Mouse (Mus musculus): ENCODE results near the gene Car7. TPM values are rescaled to one million over a fixed set of nuclear protein-coding genes. Genes with fewer than 3 reads are reported as not detected.

Car7 gene
- polyA plus RNA-seq (2012; rRNA removed) = 0.61 and 0.83 TPM in 2 replicates

DNA sequence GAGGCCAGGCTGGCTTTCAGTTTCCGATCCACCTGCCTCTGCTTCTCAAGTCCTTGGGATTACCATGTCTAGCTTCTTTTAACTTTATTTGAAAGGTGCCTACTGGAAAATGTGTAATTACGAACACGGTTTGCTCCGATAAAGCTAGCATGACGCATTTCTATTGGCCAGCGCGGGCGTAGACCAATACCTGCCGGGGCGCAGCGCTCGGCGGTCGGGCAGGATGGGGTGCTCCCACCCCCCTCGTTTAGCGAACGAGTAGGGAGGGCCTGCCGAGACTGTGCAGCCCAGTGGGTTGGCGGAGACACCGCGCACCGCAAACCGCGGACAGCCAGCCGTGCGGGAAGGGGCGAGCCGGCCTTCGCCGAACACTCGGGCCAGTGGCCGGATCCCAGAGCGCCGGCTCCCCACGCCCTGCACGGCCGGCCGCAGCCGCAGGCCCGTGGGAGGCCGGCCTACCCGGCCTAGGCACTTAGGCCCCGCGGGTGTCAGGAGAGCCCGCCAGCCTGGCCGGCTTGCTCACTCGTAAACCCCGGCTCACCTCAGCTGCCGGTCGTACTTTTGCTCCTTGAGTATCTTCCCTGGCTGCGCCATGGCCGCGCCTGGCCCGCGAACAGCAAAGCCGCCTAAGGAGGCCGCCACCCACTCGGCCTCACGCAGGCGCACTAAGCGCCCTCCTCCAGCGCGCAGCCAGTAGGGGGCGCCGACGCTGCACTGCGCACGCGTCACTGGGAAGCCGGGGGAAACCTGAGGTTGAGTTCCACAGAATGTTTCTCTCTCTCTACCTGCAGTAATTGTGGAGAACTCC, at the start of gene Car7, which contains the start of gene Nae1:
TSS of gene Car7 (plus strand) at position 719 of the 808 bp plus-strand sequence.
TSS of gene Nae1 (minus strand) at position 667 of the 808 bp plus-strand sequence.

DNA sequence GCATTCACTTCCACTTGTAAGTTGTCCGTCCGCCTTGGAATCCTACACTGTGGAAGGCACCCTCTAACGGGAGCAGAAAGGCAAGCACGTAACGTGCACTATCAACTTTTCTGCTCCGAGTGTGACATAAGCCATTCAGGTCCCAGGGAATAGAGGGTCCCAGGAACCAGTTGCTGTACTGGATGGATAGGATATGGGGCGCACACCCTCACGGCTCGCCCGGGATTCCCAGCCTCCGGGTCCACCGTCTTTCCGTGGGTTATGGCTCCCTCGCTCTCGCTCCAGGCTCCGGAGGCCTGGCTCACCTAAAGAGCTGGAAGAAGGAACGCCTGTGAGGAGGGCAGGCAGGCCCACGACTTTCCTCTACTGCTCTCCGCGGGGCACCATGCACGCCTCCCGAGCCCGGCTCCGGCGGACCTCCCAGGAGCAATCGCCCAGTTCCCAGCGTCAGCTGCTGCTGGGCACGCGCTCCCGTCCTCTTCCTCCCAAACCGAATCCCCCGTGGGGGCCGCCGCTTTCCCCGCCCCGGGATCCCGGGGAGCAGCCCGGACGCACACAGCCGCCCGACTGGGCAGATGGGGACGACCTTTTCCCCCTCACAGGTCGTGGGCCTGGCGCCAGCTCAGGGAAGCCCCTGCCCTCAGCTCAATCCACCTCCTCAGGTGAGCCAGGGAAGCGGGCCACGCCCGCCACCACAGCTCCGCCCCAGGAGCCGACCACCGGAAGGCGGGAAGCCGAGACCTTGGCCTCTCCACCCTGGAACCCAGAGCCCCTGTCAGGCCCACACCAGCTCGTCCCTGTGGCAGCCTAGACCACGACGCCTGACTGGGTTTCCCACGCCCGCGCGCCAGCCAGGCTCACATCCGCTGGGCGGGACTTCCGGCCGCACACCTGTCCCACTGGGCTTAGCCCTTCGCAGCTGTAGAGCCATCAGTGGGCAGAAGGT, 25.2 kb upstream of the Car7 start, which contains the start of gene Terb1:
TSS of gene Terb1 (minus strand) at position 850 of the 946 bp plus-strand sequence.

GRCm38 (mm10) chr8:104591133-104591834, 56.8 kb downstream of the Car7 start, which contains the start of gene Pdp2:
Pdp2 (plus strand) TSS chr8:104591451.

Other genes with a start within 250 kb of the Car7 start
- gene Cmtm2a, start 241.5 kb upstream of the Car7 start, polyA plus RNA-seq (2012; rRNA removed) = not detected in 2 replicates
- gene Gm45711, start 224.6 kb upstream of the Car7 start, polyA plus RNA-seq (2012; rRNA removed) = not detected in 2 replicates
- gene Cmtm1, start 224.5 kb upstream of the Car7 start, polyA plus RNA-seq (2012; rRNA removed) = 0.05 TPM in 1 of 2 replicates, not detected in the other
- gene Gm11020, start 213.1 kb upstream of the Car7 start, polyA plus RNA-seq (2012; rRNA removed) = not detected in 2 replicates
- gene Cmtm2b, start 212.5 kb upstream of the Car7 start, polyA plus RNA-seq (2012; rRNA removed) = not detected in 2 replicates
- gene Cmtm3, start 195.3 kb upstream of the Car7 start, polyA plus RNA-seq (2012; rRNA removed) = 57.1 and 109 TPM in 2 replicates
- gene Cmtm4, start 138.9 kb upstream of the Car7 start, polyA plus RNA-seq (2012; rRNA removed) = 15.4 and 17.8 TPM in 2 replicates
- 87.6 and 96.0 TPM in 2 replicates for gene Dync1li2, start 91.6 kb upstream of the Car7 start, polyA plus RNA-seq (2012; rRNA removed)
- 0.11 and 0.22 TPM in 2 replicates for gene Terb1, start 24.8 kb upstream of the Car7 start, polyA plus RNA-seq (2012; rRNA removed)
- 61.2 and 99.5 TPM in 2 replicates for gene Nae1, start 52 bp upstream of the Car7 start, polyA plus RNA-seq (2012; rRNA removed)
- 6.7 and 7.3 TPM in 2 replicates for gene Pdp2, start 56.8 kb downstream of the Car7 start, polyA plus RNA-seq (2012; rRNA removed)
- 0.26 and 0.72 TPM in 2 replicates for gene Cdh16, start 89.7 kb downstream of the Car7 start, polyA plus RNA-seq (2012; rRNA removed)
- 2.6 and 5.8 TPM in 2 replicates for gene Rrad, start 96.6 kb downstream of the Car7 start, polyA plus RNA-seq (2012; rRNA removed)
- 60.9 and 61.1 TPM in 2 replicates for gene Ciao2b, start 107.3 kb downstream of the Car7 start, polyA plus RNA-seq (2012; rRNA removed)
- gene Ces2a, start 199.3 kb downstream of the Car7 start, polyA plus RNA-seq (2012; rRNA removed) = 0.07 and 0.13 TPM in 2 replicates

All from central nervous system, embryonic 11.5 days (tissue).